Mouse (Mus musculus) forebrain, embryonic 15.5 days (tissue): ENCODE measurements around the gene Hsph1. TPM values are rescaled to one million over a fixed set of nuclear protein-coding genes. Genes with fewer than 3 reads are reported as not detected.

Experiments used
- ATAC-seq: fragments of 200-750 bp; cut with Nextera tagmentation; replicated peaks from 2 replicates; pipeline ENCODE4 v1.8.0; 2017; ENCODE audit warnings: mild to moderate bottlenecking, moderate TSS enrichment, moderate library complexity
- H3K27ac ChIP-seq: fragments of 300-500 bp; sonication (generic); replicated peaks from 2 replicates; pipeline ENCODE4 v1.5.1; 2015; ENCODE audit warnings: mild to moderate bottlenecking, inconsistent platforms
- H3K27me3 ChIP-seq: fragments of 300-500 bp; sonication (generic); 2 replicates; pipeline ENCODE4 v1.6.1; 2015; ENCODE audit warnings: inconsistent platforms
- H3K36me3 ChIP-seq: fragments of 300-500 bp; sonication (generic); 2 replicates; pipeline ENCODE4 v1.6.1; 2015; ENCODE audit warnings: mild to moderate bottlenecking, inconsistent platforms
- H3K4me1 ChIP-seq: fragments of 300-500 bp; sonication (generic); 2 replicates; pipeline ENCODE4 v1.6.1; 2015; ENCODE audit warnings: inconsistent platforms
- H3K4me2 ChIP-seq: fragments of 300-500 bp; sonication (generic); replicated peaks from 2 replicates; pipeline ENCODE4 v1.6.1; 2015; ENCODE audit warnings: mild to moderate bottlenecking, inconsistent platforms
- H3K4me3 ChIP-seq: fragments of 300-500 bp; sonication (generic); 2 replicates; pipeline ENCODE4 v1.5.1; 2015; ENCODE audit warnings: mild to moderate bottlenecking, inconsistent platforms
- H3K9ac ChIP-seq: fragments of 300-500 bp; sonication (generic); replicated peaks from 2 replicates; pipeline ENCODE4 v1.6.1; 2015; ENCODE audit warnings: mild to moderate bottlenecking, inconsistent platforms
- H3K9me3 ChIP-seq: fragments of 300-500 bp; sonication (generic); 2 replicates; pipeline ENCODE4 v1.6.1; 2016; ENCODE audit warnings: inconsistent platforms
- WGBS: fragments of 180-500 bp; shearing (Covaris S2); methylation state at CpG from one replicate; pipeline ENCODE4 v1.1.7; 2015; ENCODE audit warnings: mixed read lengths; 5-methylcytosine and 5-hydroxymethylcytosine counted together
- polyA plus RNA-seq: library from polyadenylated mRNA; unstranded; fragments of >200 nt; fragmentation: Nextera tagmentation; extraction: Ambion mirVana; gene quantifications from 2 replicates; pipeline ENCODE4 v1.2.1, GENCODE M21; 2015

Gene Hsph1
- polyA plus RNA-seq, 1 experiment from 2014 or later, result 112 TPM

- no peak for ATAC-seq
- 75% methylated on average over 9 of the region's 9 CpGs for WGBS
- no peak overlapping the region for H3K27ac ChIP-seq
These were observed 22.7 kb upstream of the Hsph1 start for GRCm38 (mm10) chr5:149658741-149659413.

GRCm38 (mm10) chr5:149658022-149658421 lies 21.8 kb upstream of the Hsph1 start:
- Histone ChIP-seq H3K9me3 (no peaks in the 10 kb centered on the region), H3K27me3 (no peaks in the 10 kb centered on the region), H3K4me2 (no peak overlapping the region), H3K27ac (no peak overlapping the region), H3K36me3 (no peaks in the 10 kb centered on the region), H3K4me1 (no peaks in the 10 kb centered on the region), H3K9ac (no peak overlapping the region), H3K4me3 (no peak overlapping the region)
- WGBS, result 63% methylated on average over 3 of the region's 3 CpGs
- no peak for ATAC-seq

More at GRCm38 (mm10) chr5:149658741-149659413, 22.7 kb upstream of the Hsph1 start:
- no peaks in the 10 kb centered on the region for H3K36me3 ChIP-seq
- no peaks in the 10 kb centered on the region for H3K9me3 ChIP-seq
- no peaks in the 10 kb centered on the region for H3K27me3 ChIP-seq
- H3K4me2 ChIP-seq, result no peak overlapping the region
- H3K4me3 ChIP-seq, result no peak overlapping the region
- H3K4me1 ChIP-seq, result no peaks in the 10 kb centered on the region
- H3K9ac ChIP-seq, result no peak overlapping the region

GRCm38 (mm10) chr5:149655636-149656035 lies 19.5 kb upstream of the Hsph1 start:
- Histone ChIP-seq H3K4me1 (no peaks in the 10 kb centered on the region), H3K9ac (no peak overlapping the region), H3K4me2 (no peak overlapping the region), H3K36me3 (no peaks in the 10 kb centered on the region), H3K27ac (no peak overlapping the region), H3K4me3 (no peak overlapping the region), H3K9me3 (no peaks in the 10 kb centered on the region), H3K27me3 (no peaks in the 10 kb centered on the region)
- ATAC-seq, result no peak
- WGBS, result 93% methylated on average over 9 of the region's 9 CpGs

- WGBS, result 42% methylated on average over 4 of the region's 4 CpGs
- Histone ChIP-seq H3K9me3 (no peaks in the 10 kb centered on the region), H3K27ac (no peak overlapping the region), H3K4me3 (no peak overlapping the region), H3K4me2 (no peak overlapping the region), H3K36me3 (no peaks in the 10 kb centered on the region), H3K27me3 (no peaks in the 10 kb centered on the region), H3K9ac (no peak overlapping the region), H3K4me1 (0 out of 2 replicates have a peak, but pooled peaks cover 2% of the 10 kb centered on the region)
- 0 out of 2 replicates have a peak, but pooled peaks have one; percentile 35 for ATAC-seq
These were observed 14.0 kb upstream of the Hsph1 start for GRCm38 (mm10) chr5:149650179-149650553.

GRCm38 (mm10) chr5:149649499-149650178 lies 13.5 kb upstream of the Hsph1 start:
- ATAC-seq, result no peak

GRCm38 (mm10) chr5:149648895-149649406 lies 12.8 kb upstream of the Hsph1 start:
- Histone ChIP-seq H3K4me1 (0 out of 2 replicates have a peak, but pooled peaks cover 2% of the 10 kb centered on the region), H3K36me3 (no peaks in the 10 kb centered on the region), H3K4me3 (no peak overlapping the region), H3K9ac (no peak overlapping the region), H3K9me3 (no peaks in the 10 kb centered on the region), H3K27ac (no peak overlapping the region), H3K4me2 (no peak overlapping the region), H3K27me3 (no peaks in the 10 kb centered on the region)
- ATAC-seq, result no peak
- WGBS, result 62% methylated on average over 6 of the region's 6 CpGs

More at GRCm38 (mm10) chr5:149649499-149650178, 13.5 kb upstream of the Hsph1 start:
- Histone ChIP-seq H3K4me2 (no peak overlapping the region), H3K36me3 (no peaks in the 10 kb centered on the region), H3K9me3 (no peaks in the 10 kb centered on the region), H3K27me3 (no peaks in the 10 kb centered on the region), H3K27ac (no peak overlapping the region), H3K9ac (no peak overlapping the region), H3K4me3 (no peak overlapping the region), H3K4me1 (0 out of 2 replicates have a peak, but pooled peaks cover 2% of the 10 kb centered on the region)
- 73% methylated on average over 14 of the region's 14 CpGs for whole genome bisulfite sequencing

GRCm38 (mm10) chr5:149648196-149648595 lies 12.0 kb upstream of the Hsph1 start:
- WGBS, result 66% methylated on average over 4 of the region's 4 CpGs
- H3K4me2 ChIP-seq, result no peak overlapping the region
- H3K4me1 ChIP-seq, result 0 out of 2 replicates have a peak, but pooled peaks cover 2% of the 10 kb centered on the region
- H3K27ac ChIP-seq, result no peak overlapping the region
- no peak overlapping the region for H3K4me3 ChIP-seq
- H3K9me3 ChIP-seq, result no peaks in the 10 kb centered on the region
- ATAC-seq, result no peak
- H3K27me3 ChIP-seq, result no peaks in the 10 kb centered on the region
- no peak overlapping the region for H3K9ac ChIP-seq
- H3K36me3 ChIP-seq, result no peaks in the 10 kb centered on the region

- Histone ChIP-seq H3K36me3 (no peaks in the 10 kb centered on the region), H3K4me2 (no peak overlapping the region), H3K27me3 (no peaks in the 10 kb centered on the region), H3K4me3 (no peak overlapping the region), H3K4me1 (0 out of 2 replicates have a peak, but pooled peaks cover 2% of the 10 kb centered on the region), H3K9me3 (no peaks in the 10 kb centered on the region), H3K9ac (no peak overlapping the region), H3K27ac (no peak overlapping the region)
- WGBS, result 71% methylated on average over 8 of the region's 8 CpGs
- 0 out of 2 replicates have a peak, but pooled peaks have one; percentile 11 for ATAC-seq
These were observed 11.4 kb upstream of the Hsph1 start for GRCm38 (mm10) chr5:149647367-149648115.

- H3K4me2 ChIP-seq, result no peak overlapping the region
- H3K4me3 ChIP-seq, result no peak overlapping the region
- no peak overlapping the region for H3K27ac ChIP-seq
- no peaks in the 10 kb centered on the region for H3K9me3 ChIP-seq
- 0 out of 2 replicates have a peak, but pooled peaks cover under 1% of the 10 kb centered on the region for H3K4me1 ChIP-seq
- no peaks in the 10 kb centered on the region for H3K36me3 ChIP-seq
- no peaks in the 10 kb centered on the region for H3K27me3 ChIP-seq
- no peak overlapping the region for H3K9ac ChIP-seq
- no peak for ATAC-seq
- WGBS, result 87% methylated on average over 11 of the region's 11 CpGs
These were observed 6.8 kb upstream of the Hsph1 start for GRCm38 (mm10) chr5:149642783-149643509.

- no peak overlapping the region for H3K4me2 ChIP-seq
- H3K9me3 ChIP-seq, result no peaks in the 10 kb centered on the region
- 56% methylated on average over 6 of the region's 6 CpGs for WGBS
- no peak overlapping the region for H3K27ac ChIP-seq
- H3K4me3 ChIP-seq, result no peak overlapping the region
- ATAC-seq, result no peak
- no peaks in the 10 kb centered on the region for H3K27me3 ChIP-seq
- no peaks in the 10 kb centered on the region for H3K36me3 ChIP-seq
- H3K4me1 ChIP-seq, result no peaks in the 10 kb centered on the region
- H3K9ac ChIP-seq, result no peak overlapping the region
These were observed 6.2 kb upstream of the Hsph1 start for GRCm38 (mm10) chr5:149642366-149642765.

- Histone ChIP-seq H3K4me1 (no peaks in the 10 kb centered on the region), H3K27ac (no peak overlapping the region), H3K4me3 (no peak overlapping the region), H3K9ac (no peak overlapping the region), H3K9me3 (no peaks in the 10 kb centered on the region), H3K36me3 (no peaks in the 10 kb centered on the region), H3K4me2 (no peak overlapping the region), H3K27me3 (no peaks in the 10 kb centered on the region)
- WGBS, result 89% methylated on average over 8 of the region's 8 CpGs
- no peak for ATAC-seq
These were observed 5.2 kb upstream of the Hsph1 start for GRCm38 (mm10) chr5:149641277-149641892.
